Mouse (Mus musculus): ENCODE data around the gene Mex3a. TPM values are rescaled to one million over a fixed set of nuclear protein-coding genes. Genes with fewer than 3 reads are reported as not detected.

Mex3a gene
- total RNA-seq, 2 experiments from 2014 or later: 0.15 to 0.20 TPM

GRCm38 (mm10) chr3:88535005-88535404, 2.8 kb downstream of the Mex3a start:
- no peak for DNase-seq
- intact Hi-C loops (cut with DNase I): no loop called here
- no peak for TF ChIP-seq CTCF (IDR thresholded peaks at IDR 0.05)
- no peak overlapping the region for H3K4me3 ChIP-seq
- H3K27ac ChIP-seq: no peak overlapping the region

- DNase-seq: no peak
- Histone ChIP-seq H3K27ac (no peak overlapping the region), H3K4me3 (no peak overlapping the region)
- intact Hi-C loops (cut with DNase I): no loop called here
- TF ChIP-seq CTCF (IDR thresholded peaks at IDR 0.05): no peak
Observed at GRCm38 (mm10) chr3:88535527-88535926, 3.3 kb downstream of the Mex3a start.

- H3K27ac ChIP-seq: peak overlapping the region; percentile 85
- no peak for TF ChIP-seq CTCF (IDR thresholded peaks at IDR 0.05)
Observed at GRCm38 (mm10) chr3:88536103-88536930, 4.1 kb downstream of the Mex3a start.

GRCm38 (mm10) chr3:88537146-88537545, 5.0 kb downstream of the Mex3a start:
- peak overlapping the region; percentile 86 for H3K4me3 ChIP-seq
- no peak for DNase-seq
- peak overlapping the region; percentile 85 for H3K27ac ChIP-seq
- intact Hi-C loops (cut with DNase I): no loop called here
- TF ChIP-seq CTCF (IDR thresholded peaks at IDR 0.05): no peak

More at GRCm38 (mm10) chr3:88536103-88536930, 4.1 kb downstream of the Mex3a start:
- DNase-seq: peak; percentile 89
- H3K4me3 ChIP-seq: peak overlapping the region; percentile 86
- intact Hi-C loops (cut with DNase I): no loop called here

- no peak for DNase-seq
- TF ChIP-seq CTCF (IDR thresholded peaks at IDR 0.05): no peak
- Histone ChIP-seq H3K27ac (no peak overlapping the region), H3K4me3 (no peak overlapping the region)
- intact Hi-C loops (cut with DNase I): no loop called here
Observed at GRCm38 (mm10) chr3:88538271-88539145, 6.3 kb downstream of the Mex3a start.

- TF ChIP-seq CTCF (IDR thresholded peaks at IDR 0.05): no peak
- DNase-seq: no peak
- Histone ChIP-seq H3K4me3 (no peak overlapping the region), H3K27ac (no peak overlapping the region)
- intact Hi-C loops (cut with DNase I): no loop called here
Observed at GRCm38 (mm10) chr3:88539397-88539796, 7.2 kb downstream of the Mex3a start.

GRCm38 (mm10) chr3:88540085-88540484, 7.9 kb downstream of the Mex3a start:
- Histone ChIP-seq H3K27ac (no peak overlapping the region), H3K4me3 (no peak overlapping the region)
- intact Hi-C loops (cut with DNase I): no loop called here
- no peak for TF ChIP-seq CTCF (IDR thresholded peaks at IDR 0.05)
- no peak for DNase-seq

GRCm38 (mm10) chr3:88541622-88542401, 9.6 kb downstream of the Mex3a start:
- intact Hi-C loops (cut with DNase I): no loop called here
- no peak overlapping the region for H3K27ac ChIP-seq
- no peak for TF ChIP-seq CTCF (IDR thresholded peaks at IDR 0.05)

GRCm38 (mm10) chr3:88542486-88542885, 10.3 kb downstream of the Mex3a start:
- no peak for DNase-seq
- H3K4me3 ChIP-seq: no peak overlapping the region
- intact Hi-C loops (cut with DNase I): no loop called here
- TF ChIP-seq CTCF (IDR thresholded peaks at IDR 0.05): no peak
- no peak overlapping the region for H3K27ac ChIP-seq

More at GRCm38 (mm10) chr3:88541622-88542401, 9.6 kb downstream of the Mex3a start:
- H3K4me3 ChIP-seq: no peak overlapping the region
- no peak for DNase-seq

- no peak overlapping the region for H3K27ac ChIP-seq
- intact Hi-C loops (cut with DNase I): no loop called here
- no peak for DNase-seq
- TF ChIP-seq CTCF (IDR thresholded peaks at IDR 0.05): no peak
- H3K4me3 ChIP-seq: no peak overlapping the region
Observed at GRCm38 (mm10) chr3:88543174-88543573, 11.0 kb downstream of the Mex3a start.

GRCm38 (mm10) chr3:88543651-88544410, 11.6 kb downstream of the Mex3a start:
- Histone ChIP-seq H3K4me3 (no peak overlapping the region), H3K27ac (no peak overlapping the region)
- intact Hi-C loops (cut with DNase I): no loop called here
- DNase-seq: no peak
- no peak for TF ChIP-seq CTCF (IDR thresholded peaks at IDR 0.05)

- Histone ChIP-seq H3K4me3 (no peak overlapping the region), H3K27ac (no peak overlapping the region)
- DNase-seq: no peak
- intact Hi-C loops (cut with DNase I): no loop called here
- TF ChIP-seq CTCF (IDR thresholded peaks at IDR 0.05): peak; percentile 58
Observed at GRCm38 (mm10) chr3:88544514-88544913, 12.3 kb downstream of the Mex3a start.
